Mouse (Mus musculus) stomach, embryonic 14.5 days (tissue): ENCODE measurements around the gene P3h1. TPM values are rescaled to one million over a fixed set of nuclear protein-coding genes. Genes with fewer than 3 reads are reported as not detected.

ENCODE experiments used
- ATAC-seq: fragments of 200-750 bp; cut with Nextera tagmentation; 2 replicates; pipeline ENCODE4 v1.8.0; 2017; ENCODE audit warnings: low read depth, moderate TSS enrichment; ENCODE audit not compliant: insufficient number of reproducible peaks, insufficient read depth, low FRiP score
- H3K27ac ChIP-seq: fragments of 300-500 bp; sonication (generic); 2 replicates; pipeline ENCODE4 v1.5.1; 2014; ENCODE audit warnings: mild to moderate bottlenecking, low read length, moderate library complexity, mixed read lengths
- H3K27me3 ChIP-seq: fragments of 300-500 bp; sonication (generic); 2 replicates; pipeline ENCODE4 v1.6.1; 2014; ENCODE audit warnings: low read length, control low read depth, mixed read lengths; ENCODE audit not compliant: control insufficient read depth, insufficient read depth
- H3K36me3 ChIP-seq: fragments of 300-500 bp; sonication (generic); 2 replicates; pipeline ENCODE4 v1.6.1; 2014; ENCODE audit warnings: mild to moderate bottlenecking, control low read depth, low read length, moderate library complexity, mixed read lengths; ENCODE audit not compliant: control insufficient read depth, insufficient read depth
- H3K4me1 ChIP-seq: fragments of 300-500 bp; sonication (generic); 2 replicates; pipeline ENCODE4 v1.6.1; 2014; ENCODE audit warnings: low read length, control low read depth, mixed read lengths; ENCODE audit not compliant: control insufficient read depth, insufficient read depth
- H3K4me2 ChIP-seq: fragments of 300-500 bp; sonication (generic); replicated peaks from 2 replicates; pipeline ENCODE4 v1.6.1; 2014; ENCODE audit warnings: low read depth, low read length, control low read depth
- H3K4me3 ChIP-seq: fragments of 300-500 bp; sonication (generic); 2 replicates; pipeline ENCODE4 v1.5.1; 2014; ENCODE audit warnings: low read depth, low read length, control low read depth
- H3K9ac ChIP-seq: fragments of 300-500 bp; sonication (generic); replicated peaks from 2 replicates; pipeline ENCODE4 v1.6.1; 2014; ENCODE audit warnings: low read depth, mild to moderate bottlenecking, control low read depth, low read length, moderate library complexity, mixed read lengths
- H3K9me3 ChIP-seq: fragments of 300-500 bp; sonication (generic); 2 replicates; pipeline ENCODE4 v1.6.1; 2016; ENCODE audit warnings: low read depth, low read length, control low read depth; ENCODE audit not compliant: control insufficient read depth
- WGBS: fragments of 180-500 bp; shearing (Covaris S2); extraction: QIAGEN DNeasy Blood & Tissue Kit; methylation state at CpG from one replicate; pipeline ENCODE4 v1.1.7; 2014; 5-methylcytosine and 5-hydroxymethylcytosine counted together
- polyA plus RNA-seq: library from polyadenylated mRNA; unstranded; fragments of >200 nt; fragmentation: Nextera tagmentation; extraction: Ambion mirVana; gene quantifications from 2 replicates; pipeline ENCODE4 v1.2.1, GENCODE M21; 2014

Gene P3h1
- polyA plus RNA-seq, 1 experiment from 2014 or later: 45.0 TPM

- peaks cover 43% of the 10 kb centered on the region for H3K36me3 ChIP-seq
- no peak overlapping the region for H3K4me2 ChIP-seq
- no peaks in the 10 kb centered on the region for H3K4me1 ChIP-seq
- no peak for ATAC-seq
- no peak overlapping the region for H3K9ac ChIP-seq
- no peaks in the 10 kb centered on the region for H3K27me3 ChIP-seq
- no peaks in the 10 kb centered on the region for H3K9me3 ChIP-seq
- 97% methylated on average over 3 of the region's 3 CpGs for WGBS
- no peak overlapping the region for H3K27ac ChIP-seq
- H3K4me3 ChIP-seq: no peak overlapping the region
Observed at GRCm38 (mm10) chr4:119224534-119224933, 8.2 kb upstream of the P3h1 start.

- ATAC-seq: no peak
- no peaks in the 10 kb centered on the region for H3K4me1 ChIP-seq
- 89% methylated on average over 9 of the region's 9 CpGs for WGBS
- H3K27me3 ChIP-seq: no peaks in the 10 kb centered on the region
- no peak overlapping the region for H3K4me3 ChIP-seq
- H3K36me3 ChIP-seq: peaks cover 43% of the 10 kb centered on the region
- H3K4me2 ChIP-seq: no peak overlapping the region
- H3K9ac ChIP-seq: no peak overlapping the region
- H3K27ac ChIP-seq: no peak overlapping the region
- no peaks in the 10 kb centered on the region for H3K9me3 ChIP-seq
Observed at GRCm38 (mm10) chr4:119225719-119226118, 7.0 kb upstream of the P3h1 start.

DNA sequence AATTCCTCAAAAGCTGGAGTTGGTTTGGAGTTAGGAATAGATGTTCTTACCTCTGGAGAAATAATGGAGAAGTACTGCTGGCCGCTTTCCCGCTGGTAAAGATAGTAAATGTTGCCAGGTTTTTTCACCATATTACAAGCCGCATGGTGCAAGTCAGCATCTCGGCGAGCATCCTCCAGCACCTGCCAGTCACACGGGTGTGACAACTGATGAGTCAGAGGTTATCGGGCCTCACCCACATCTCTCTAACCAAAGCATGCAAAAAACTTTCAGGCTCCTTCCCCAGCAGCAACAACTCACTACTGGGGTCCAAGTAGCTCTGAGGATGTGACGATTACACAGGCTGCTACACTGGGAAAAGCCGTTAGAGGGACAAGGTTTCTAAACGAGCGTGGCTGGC lies 6.0 kb upstream of the P3h1 start:
- ATAC-seq: no peak
- H3K4me3 ChIP-seq: no peak overlapping the region

GRCm38 (mm10) chr4:119233256-119233901 lies 664 bp downstream of the P3h1 start:
- Histone ChIP-seq H3K9me3 (no peaks in the 10 kb centered on the region), H3K27me3 (no peaks in the 10 kb centered on the region), H3K4me2 (peak overlapping the region; percentile 67), H3K36me3 (peaks cover 7% of the 10 kb centered on the region), H3K4me1 (peaks cover 6% of the 10 kb centered on the region; the same call in 1 of the 2 replicates), H3K9ac (peak overlapping the region; percentile 72), H3K27ac (peak overlapping the region; percentile 48), H3K4me3 (peak overlapping the region; percentile 71)
- ATAC-seq: no peak
- WGBS: 0% methylated on average over 34 of the region's 36 CpGs

More for the DNA sequence above, 6.0 kb upstream of the P3h1 start:
- H3K4me1 ChIP-seq: peaks cover 5% of the 10 kb centered on the region; the same call in 1 of the 2 replicates
- H3K9ac ChIP-seq: no peak overlapping the region
- 92% methylated on average over 11 of the region's 11 CpGs for WGBS
- H3K36me3 ChIP-seq: peaks cover 43% of the 10 kb centered on the region
- H3K9me3 ChIP-seq: no peaks in the 10 kb centered on the region
- H3K4me2 ChIP-seq: no peak overlapping the region
- no peaks in the 10 kb centered on the region for H3K27me3 ChIP-seq
- no peak overlapping the region for H3K27ac ChIP-seq

- Histone ChIP-seq H3K4me3 (peak overlapping the region; percentile 71; the same call in 1 of the 2 replicates), H3K9me3 (no peaks in the 10 kb centered on the region), H3K27me3 (no peaks in the 10 kb centered on the region), H3K4me2 (peak overlapping the region; percentile 67), H3K9ac (no peak overlapping the region), H3K4me1 (peaks cover 6% of the 10 kb centered on the region; the same call in 1 of the 2 replicates), H3K36me3 (peaks cover 5% of the 10 kb centered on the region), H3K27ac (no peak overlapping the region)
- no peak for ATAC-seq
- 85% methylated on average over 3 of the region's 3 CpGs for WGBS
Observed at GRCm38 (mm10) chr4:119234348-119234747, 1.6 kb downstream of the P3h1 start.

- no peak for ATAC-seq
- Histone ChIP-seq H3K4me3 (no peak overlapping the region), H3K9ac (no peak overlapping the region), H3K4me2 (no peak overlapping the region), H3K27me3 (no peaks in the 10 kb centered on the region), H3K36me3 (peaks cover 20% of the 10 kb centered on the region), H3K9me3 (no peaks in the 10 kb centered on the region), H3K4me1 (no peaks in the 10 kb centered on the region; the same call in 1 of the 2 replicates), H3K27ac (no peak overlapping the region)
- WGBS: 86% methylated on average over 3 of the region's 3 CpGs
Observed at GRCm38 (mm10) chr4:119238661-119239060, 5.9 kb downstream of the P3h1 start.

DNA sequence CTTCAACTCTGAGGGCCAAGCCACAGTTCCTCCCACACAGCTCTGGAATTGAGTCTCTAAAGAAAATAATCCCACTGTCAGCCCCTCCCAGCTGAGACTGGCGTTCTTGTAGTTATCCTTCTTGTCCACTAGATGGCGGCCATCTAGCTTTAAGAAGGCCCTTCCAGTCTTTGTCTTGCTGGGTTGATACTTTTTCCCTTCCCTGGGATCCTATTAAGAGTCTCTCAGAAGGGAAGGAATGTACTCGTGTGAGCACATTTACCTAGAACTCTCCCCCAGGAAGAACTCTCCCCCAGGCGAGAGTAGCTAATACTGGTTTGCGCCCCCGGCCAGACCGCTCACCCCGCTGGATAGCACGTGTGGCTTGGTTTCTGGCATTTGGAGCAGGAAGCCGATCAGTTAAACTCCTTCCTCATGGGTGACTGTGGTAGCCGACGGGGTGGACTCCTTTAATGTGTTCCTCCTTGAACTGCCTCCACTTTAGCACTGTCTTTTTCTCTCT lies 6.5 kb downstream of the P3h1 start:
- Histone ChIP-seq H3K9ac (no peak overlapping the region; the same call in 1 of the 2 replicates), H3K36me3 (peaks cover 20% of the 10 kb centered on the region), H3K4me2 (no peak overlapping the region), H3K4me1 (no peaks in the 10 kb centered on the region; the same call in 1 of the 2 replicates), H3K27ac (no peak overlapping the region), H3K27me3 (no peaks in the 10 kb centered on the region), H3K4me3 (no peak overlapping the region), H3K9me3 (no peaks in the 10 kb centered on the region)
- 40% methylated on average over 12 of the region's 12 CpGs for WGBS
- peak; percentile 62; the same call in 1 of the 2 replicates for ATAC-seq

DNA sequence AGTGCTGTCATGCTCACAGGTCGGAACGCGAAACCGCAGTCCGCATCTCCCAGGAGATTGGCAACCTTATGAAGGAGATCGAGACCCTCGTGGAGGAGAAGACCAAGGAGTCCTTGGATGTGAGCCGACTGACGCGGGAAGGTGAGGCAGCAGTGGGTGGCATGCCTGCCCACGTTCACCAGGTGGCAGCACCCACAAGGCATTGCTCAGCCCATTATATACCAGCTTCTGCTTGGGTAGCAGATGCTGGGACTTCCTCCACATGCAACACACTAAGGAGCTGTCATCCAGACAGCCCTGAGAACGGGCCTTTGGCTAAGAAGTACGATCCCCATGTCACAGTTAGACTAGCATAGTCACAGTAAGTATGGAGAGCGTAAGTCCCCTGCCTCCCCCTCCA lies 8.9 kb downstream of the P3h1 start:
- Histone ChIP-seq H3K27ac (no peak overlapping the region), H3K9me3 (no peaks in the 10 kb centered on the region), H3K4me3 (no peak overlapping the region), H3K36me3 (peaks cover 20% of the 10 kb centered on the region), H3K27me3 (no peaks in the 10 kb centered on the region), H3K9ac (no peak overlapping the region), H3K4me2 (no peak overlapping the region), H3K4me1 (no peaks in the 10 kb centered on the region; the same call in 1 of the 2 replicates)
- 89% methylated on average over 14 of the region's 14 CpGs for WGBS
- no peak for ATAC-seq
